Mouse (Mus musculus): Measurements from ENCODE around the gene 1700028K03Rik.

Gene 1700028K03Rik

GRCm38 (mm10) chr5:107534581-107534980, at the start of gene 1700028K03Rik:
Gene 1700028K03Rik (plus strand): TSS chr5:107534709.
- no peak for DNase-seq (ENCODE audit: low spot score in 2 of 2)

GRCm38 (mm10) chr5:107488996-107489395, 45.5 kb upstream of the 1700028K03Rik start:
- no peak for DNase-seq (ENCODE audit: low spot score in 2 of 2)

- DNase-seq (ENCODE audit: low spot score in 2 of 2): no peak
Observed at GRCm38 (mm10) chr5:107491036-107491435, 43.5 kb upstream of the 1700028K03Rik start.

- no peak for DNase-seq (ENCODE audit: low spot score in 2 of 2)
Observed at GRCm38 (mm10) chr5:107492471-107492870, 42.0 kb upstream of the 1700028K03Rik start.

DNA sequence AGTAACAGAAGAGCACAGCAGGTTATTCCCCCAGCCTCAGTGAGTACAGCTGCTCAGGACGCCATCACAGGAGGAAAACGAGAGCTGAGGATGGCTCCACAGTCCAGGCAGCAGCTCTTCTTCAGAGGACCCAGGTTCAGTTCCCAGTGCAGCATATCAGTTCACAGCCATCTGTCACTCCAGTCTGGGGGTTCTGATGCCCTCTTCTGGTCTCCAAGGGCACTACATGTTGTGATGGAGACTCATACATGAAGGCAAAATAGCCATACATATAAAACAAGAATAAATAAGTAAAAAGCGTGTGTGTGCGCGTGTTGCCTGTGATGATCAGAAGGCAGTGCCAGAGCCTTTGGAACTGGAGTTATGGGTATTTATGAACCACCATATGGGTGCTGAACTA, 39.8 kb upstream of the 1700028K03Rik start:
- no peak for DNase-seq (ENCODE audit: low spot score in 2 of 2)

GRCm38 (mm10) chr5:107496047-107496446, 38.5 kb upstream of the 1700028K03Rik start:
- DNase-seq (ENCODE audit: low spot score in 2 of 2): no peak

GRCm38 (mm10) chr5:107497519-107498501, 36.7 kb upstream of the 1700028K03Rik start:
- DNase-seq (ENCODE audit: low spot score in 2 of 2): peak; percentile 84 to 93

DNA sequence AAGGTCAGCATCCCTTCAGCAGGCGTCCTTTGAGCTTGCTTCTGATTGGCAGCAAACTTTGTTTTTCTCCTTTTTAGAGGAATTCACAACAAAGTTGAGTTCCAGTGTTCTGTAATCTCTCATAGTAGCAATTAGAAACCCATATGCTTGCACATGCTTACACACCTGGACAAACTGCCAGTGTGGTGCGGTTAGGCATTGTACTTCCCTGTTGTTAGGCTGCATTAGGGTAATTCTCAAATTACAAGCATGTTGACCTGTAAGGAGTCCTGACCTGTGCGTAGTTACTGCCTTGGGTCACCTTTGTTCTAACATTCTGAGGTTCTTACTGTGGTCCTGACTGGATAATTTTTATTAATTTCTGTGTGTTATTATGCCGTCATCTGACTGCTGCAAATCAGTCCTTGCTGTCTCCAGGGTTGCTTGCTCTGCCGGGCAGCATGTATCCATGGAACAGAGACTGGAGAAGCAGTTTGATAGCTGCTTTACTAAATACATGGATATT, 35.7 kb upstream of the 1700028K03Rik start:
- DNase-seq (ENCODE audit: low spot score in 2 of 2): no peak

DNA sequence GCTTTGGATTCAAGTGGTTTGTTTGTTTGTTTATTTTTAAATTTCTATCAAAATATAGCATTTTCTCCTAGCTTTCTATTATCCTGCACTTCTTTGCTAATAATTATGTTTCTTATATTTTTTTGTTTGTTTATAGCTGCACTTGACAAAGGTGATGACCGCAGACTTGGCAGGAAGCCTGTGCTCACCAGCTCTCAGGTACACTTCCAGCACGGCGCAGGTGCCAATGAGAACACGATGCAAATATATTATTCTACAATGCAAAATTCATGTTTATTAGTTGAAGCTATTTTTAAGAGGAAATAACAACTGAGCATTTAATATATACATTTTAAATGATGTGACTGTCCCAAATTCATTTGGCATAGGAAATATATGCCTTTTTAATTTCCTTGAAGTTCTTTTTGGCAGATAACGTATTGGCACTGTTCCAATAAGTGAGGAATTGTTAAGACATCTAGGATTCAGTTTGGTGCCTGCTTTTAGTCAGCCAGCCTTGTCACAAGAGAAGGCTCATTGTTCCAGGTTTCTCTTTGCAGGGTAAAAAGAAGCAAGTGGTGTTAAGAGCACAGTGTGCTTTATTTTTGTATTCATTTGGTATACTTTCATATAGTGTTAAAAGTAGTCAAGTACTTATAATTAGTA, 34.5 kb upstream of the 1700028K03Rik start:
- DNase-seq (ENCODE audit: low spot score in 2 of 2): no peak

GRCm38 (mm10) chr5:107500741-107501140, 33.8 kb upstream of the 1700028K03Rik start:
- no peak for DNase-seq (ENCODE audit: low spot score in 2 of 2)

DNA sequence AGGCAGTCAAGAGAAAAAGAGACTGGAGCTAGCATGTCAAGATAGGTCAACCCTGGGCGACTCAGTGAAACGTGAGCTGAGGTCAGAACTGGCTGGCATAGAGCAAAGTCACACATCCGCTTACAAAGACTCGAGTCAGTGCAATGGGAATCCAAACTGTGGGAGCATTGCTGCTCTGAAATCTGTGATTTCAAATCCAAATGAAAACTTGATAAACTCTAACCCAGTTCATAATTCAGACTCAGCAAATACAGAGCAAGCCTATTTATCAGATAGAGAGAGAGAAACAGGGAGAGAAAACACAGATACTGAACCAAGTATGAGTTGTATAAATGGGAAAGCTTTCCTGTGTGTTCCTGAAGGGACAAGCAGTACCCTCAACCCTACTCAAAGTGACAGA, 27.2 kb upstream of the 1700028K03Rik start, which contains the start of gene Gm42669:
Gm42669 (plus strand) TSS at position 301 of the 400 bp plus-strand sequence.
- no peak for DNase-seq (ENCODE audit: low spot score in 2 of 2)

DNA sequence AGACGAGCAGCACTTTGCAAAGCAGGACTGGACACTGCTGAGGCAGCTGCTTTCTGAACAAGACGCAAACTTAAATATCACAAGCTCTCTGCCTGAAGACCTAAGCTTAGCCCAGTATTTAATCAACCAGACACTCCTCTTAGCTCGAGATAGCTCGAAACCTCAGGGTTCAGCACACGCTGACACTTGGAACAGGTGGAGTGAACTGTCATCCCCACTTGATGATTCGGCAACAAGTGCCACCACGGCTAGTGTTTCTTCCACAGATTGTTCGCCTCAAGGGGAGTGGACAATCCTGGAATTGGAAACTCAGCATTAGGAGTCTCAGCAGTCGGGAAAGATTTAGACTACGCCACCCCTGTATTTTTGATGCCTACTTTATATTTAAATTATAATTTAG, 24.0 kb upstream of the 1700028K03Rik start:
- no peak for DNase-seq (ENCODE audit: low spot score in 2 of 2)

- no peak for DNase-seq (ENCODE audit: low spot score in 2 of 2)
Observed at GRCm38 (mm10) chr5:107511326-107511725, 23.2 kb upstream of the 1700028K03Rik start.

- DNase-seq (ENCODE audit: low spot score in 2 of 2): no peak
Observed at GRCm38 (mm10) chr5:107513583-107513982, 20.9 kb upstream of the 1700028K03Rik start.

GRCm38 (mm10) chr5:107515453-107515852, 19.1 kb upstream of the 1700028K03Rik start:
- DNase-seq (ENCODE audit: low spot score in 2 of 2): no peak

GRCm38 (mm10) chr5:107516087-107516486, 18.4 kb upstream of the 1700028K03Rik start:
- no peak for DNase-seq (ENCODE audit: low spot score in 2 of 2)

DNA sequence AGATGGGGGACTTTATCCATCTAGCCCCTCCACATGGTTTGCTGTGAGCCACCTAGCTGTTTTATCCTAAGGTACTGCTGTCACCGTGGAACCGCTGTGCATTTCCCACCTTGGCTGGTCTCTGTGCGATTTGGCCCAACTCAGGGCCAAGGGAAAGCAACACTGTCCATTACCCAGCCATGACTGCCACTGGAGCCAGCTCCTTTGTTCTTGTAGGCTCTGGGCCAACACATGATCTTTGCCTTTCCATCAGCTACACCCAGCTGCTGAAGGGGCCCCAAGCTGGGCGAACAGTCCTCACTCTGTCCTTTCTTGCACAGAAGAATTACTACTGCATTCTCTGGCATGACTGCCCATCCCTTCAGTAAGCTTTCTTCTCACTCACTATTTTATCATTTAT, 15.9 kb upstream of the 1700028K03Rik start:
- DNase-seq (ENCODE audit: low spot score in 2 of 2): no peak

GRCm38 (mm10) chr5:107521386-107521785, 13.1 kb upstream of the 1700028K03Rik start:
- DNase-seq (ENCODE audit: low spot score in 2 of 2): no peak

DNA sequence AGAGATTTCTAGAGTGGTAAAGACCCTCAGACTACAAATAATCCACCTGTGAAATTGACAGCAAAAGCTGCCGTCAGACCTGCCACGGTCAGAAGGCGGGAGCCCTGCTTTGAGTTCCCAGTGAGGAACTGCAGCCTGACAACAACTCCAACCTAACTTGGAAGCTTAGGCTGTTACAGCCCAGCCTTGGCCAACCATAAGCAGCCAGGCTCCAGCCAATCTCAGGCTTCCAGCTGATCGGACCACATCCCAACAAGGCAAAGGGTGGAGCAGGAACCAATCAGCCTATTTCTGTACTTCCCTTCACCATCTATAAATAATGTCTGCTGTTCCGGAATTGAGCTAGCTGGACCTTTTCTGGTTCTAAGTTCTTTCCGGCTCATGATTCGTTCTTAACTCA, 12.6 kb upstream of the 1700028K03Rik start:
- peak; percentile 60 to 78 for DNase-seq (ENCODE audit: low spot score in 2 of 2)

DNA sequence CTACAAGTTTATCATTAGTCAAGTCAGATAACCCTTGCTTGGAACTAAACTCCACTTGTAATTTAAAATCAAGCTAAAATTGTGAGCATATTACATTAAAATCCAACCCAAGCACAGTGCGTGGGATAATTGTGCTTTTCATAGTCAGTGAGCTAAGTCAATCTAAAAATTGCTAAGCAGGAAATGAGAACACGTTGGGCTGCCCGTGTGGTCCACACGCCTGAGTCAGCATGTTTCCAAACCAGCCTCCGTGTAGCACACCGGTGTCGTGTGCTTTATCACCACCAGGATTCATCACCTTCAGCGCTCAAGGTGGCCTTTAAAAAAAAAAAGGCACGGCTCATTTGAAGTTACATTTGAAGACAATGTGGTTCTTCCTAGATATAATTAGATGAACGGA, 10.2 kb upstream of the 1700028K03Rik start:
- peak in 1 of 2 experiments; percentile 52 for DNase-seq (ENCODE audit: low spot score in 2 of 2)

GRCm38 (mm10) chr5:107528856-107529255, 5.7 kb upstream of the 1700028K03Rik start:
- no peak for DNase-seq (ENCODE audit: low spot score in 2 of 2)

DNA sequence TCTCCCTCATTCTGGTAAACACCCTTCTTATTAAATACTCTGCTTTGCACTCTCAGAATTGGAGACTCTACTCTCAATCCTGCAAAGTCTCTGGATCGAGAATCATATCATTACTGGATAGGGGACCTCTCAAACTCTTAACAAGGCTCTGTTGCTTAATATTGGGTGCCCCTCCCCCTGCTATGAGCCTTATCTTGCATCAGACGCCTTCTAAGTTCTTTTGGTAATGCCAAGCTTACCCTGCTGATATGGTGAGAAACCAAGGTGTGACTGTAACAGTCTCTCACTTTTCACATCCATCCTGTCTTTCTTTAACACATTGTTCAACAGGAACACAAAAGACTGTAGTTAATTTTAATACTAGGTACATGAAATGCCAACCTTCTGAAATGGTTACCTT, 919 bp upstream of the 1700028K03Rik start:
- no peak for DNase-seq (ENCODE audit: low spot score in 2 of 2)
